Mouse (Mus musculus) cerebellum, postnatal 36 days (tissue): ENCODE data around the gene Lsg1.

Experiments used
- DNase-seq, 2 experiments: peaks; one replicate each; pipeline ENCODE4 v3.0.0; 2021 to 2022; ENCODE audit warnings: mixed read lengths in 2 of 2

Gene Lsg1

GRCm38 (mm10) chr16:30549966-30550747 is 37.2 kb downstream of the Lsg1 start:
- DNase-seq = peak; percentile 73 to 74

GRCm38 (mm10) chr16:30549516-30549915 is 37.9 kb downstream of the Lsg1 start:
- no peak for DNase-seq

DNA sequence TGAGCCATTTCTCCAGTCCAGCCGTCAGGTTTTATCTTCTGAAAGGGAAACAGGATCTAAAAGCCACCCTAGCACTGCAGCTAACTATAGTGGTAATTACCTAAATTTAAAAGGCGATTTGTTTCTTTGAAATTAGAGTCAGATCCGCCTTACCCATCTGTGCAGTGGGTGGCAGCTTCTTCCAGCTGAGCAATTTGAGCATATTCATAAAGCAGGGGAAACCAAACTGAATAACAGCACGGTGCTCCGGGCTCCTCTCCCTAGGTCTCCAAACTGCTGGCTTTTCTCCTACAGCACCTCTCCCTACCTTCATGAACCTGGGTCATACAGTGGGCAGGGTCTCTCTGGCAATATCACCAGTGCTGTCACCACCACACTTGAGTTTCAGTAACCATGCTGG is 39.1 kb downstream of the Lsg1 start:
- no peak for DNase-seq

DNA sequence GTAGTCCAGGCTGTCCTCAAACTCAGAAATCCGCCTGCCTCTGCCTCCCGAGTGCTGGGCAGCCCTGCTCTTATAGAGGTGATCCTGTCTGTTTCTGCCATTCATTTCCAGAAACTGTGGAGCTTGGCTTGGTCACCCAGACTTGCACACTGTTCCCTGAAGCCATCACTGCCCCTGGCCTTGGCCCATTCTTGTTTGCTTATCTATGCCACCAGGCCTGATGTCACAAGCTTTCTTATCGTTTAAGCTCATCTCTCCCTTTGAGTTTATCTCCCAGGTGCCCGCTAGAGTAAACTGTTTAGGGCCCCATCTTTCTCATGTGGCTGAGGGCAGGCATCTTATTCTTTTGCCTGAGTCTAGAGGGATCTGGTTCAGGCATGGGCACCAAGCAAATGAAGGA is 42.7 kb downstream of the Lsg1 start:
- no peak for DNase-seq

DNA sequence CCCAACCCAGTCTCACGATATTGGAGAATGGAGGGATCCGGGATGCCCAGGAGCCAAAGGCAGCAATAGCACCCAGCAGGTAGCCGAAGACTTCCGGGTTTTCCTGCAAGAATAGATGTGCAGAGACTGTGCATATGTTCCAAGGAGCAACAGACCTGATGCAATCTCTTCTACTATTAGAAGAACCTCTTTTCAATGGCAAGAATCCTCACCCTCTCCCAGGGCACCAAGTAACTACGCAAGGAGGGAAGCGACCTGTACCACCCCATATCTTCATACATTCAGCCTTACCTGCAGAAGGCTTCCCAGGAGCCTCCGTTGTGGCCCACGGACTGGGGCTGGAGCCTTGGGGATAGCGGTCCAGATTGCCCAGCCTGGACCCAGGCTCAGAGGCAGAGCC is 44.0 kb downstream of the Lsg1 start:
- no peak for DNase-seq

- no peak for DNase-seq
Observed at GRCm38 (mm10) chr16:30542826-30543225, 44.6 kb downstream of the Lsg1 start.

DNA sequence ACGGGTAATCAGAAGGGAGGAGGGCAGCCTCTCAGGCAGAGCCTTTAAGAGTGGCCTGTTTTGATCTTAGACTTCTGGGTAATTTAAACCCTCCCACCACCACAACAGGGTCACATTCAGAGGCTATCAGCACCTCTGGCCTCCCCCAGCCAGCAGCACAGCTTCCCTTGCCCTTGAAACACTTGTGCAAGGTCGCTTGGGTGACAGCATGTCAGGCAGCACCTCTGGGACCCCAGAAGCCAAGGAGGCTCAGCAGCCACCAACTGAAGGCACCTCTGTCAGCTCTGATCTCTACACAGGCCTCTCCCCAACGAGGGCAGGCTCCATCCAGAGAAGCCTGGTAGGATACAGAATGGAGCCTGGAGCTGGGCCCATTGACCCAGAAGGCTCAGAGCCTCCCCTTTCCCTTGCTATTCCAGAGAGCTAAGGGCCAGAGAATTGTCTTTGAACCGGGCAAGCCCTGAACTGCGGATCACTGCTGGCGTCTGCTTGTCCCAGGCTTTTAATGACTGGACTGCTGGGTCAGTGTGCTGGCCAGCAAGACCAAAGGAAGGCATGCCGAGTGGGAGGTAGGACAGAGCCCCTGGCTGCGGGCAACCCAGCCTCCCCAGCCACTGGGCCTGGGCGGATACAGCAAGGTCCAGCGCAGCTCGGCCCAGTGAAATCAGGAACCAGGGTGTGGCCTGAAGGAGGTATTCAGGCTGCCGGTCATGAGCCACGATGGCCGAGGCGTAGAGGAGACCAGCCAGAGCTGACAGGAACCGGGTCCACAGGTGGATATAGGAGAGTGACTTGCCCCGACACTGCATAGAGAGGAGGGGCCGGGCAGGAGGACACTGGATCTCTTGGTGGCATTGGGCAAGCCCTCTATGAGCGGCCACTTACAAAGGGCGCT is 47.0 kb downstream of the Lsg1 start:
- no peak for DNase-seq

DNA sequence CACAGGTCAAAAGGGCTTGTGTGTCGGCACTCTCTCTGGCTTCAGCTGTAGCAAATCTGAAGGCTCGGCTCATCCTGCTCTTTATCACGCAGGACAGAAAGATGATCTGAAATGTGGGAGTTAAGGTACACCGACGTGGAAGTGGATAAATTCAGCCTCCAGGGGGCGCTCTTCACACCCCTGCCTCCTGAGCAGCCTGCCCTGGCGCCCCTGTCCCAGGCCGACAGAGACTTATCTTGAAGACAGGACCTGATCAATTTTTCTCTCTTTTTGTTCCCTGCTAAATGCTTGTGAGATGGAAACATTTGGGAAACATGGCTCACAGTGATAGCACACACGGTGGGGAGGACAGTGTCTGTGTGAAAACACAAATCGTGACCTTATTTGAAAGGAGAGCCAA is 48.0 kb downstream of the Lsg1 start:
- DNase-seq = peak; percentile 27 to 33

- no peak for DNase-seq
Observed at GRCm38 (mm10) chr16:30535075-30535474, 52.3 kb downstream of the Lsg1 start.

DNA sequence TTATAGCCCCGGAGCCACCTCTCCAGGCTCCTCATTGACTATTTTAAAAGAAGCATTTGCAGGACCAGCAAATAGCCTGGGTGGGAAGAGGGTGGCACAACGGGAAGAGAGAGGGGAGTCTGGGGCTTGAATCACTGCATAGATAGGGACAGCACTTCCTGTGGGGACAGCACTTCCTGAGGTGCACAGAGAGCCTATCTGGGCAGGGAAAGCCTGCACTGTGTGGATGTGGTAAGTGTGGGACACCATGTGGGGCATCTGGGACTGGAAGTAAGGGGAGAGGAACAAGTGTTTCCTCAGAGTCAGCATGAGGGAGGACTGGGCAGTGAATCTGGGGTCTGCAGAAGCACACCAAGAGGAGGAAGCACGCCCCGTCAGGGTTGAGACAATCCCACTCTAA is 53.8 kb downstream of the Lsg1 start:
- no peak for DNase-seq

DNA sequence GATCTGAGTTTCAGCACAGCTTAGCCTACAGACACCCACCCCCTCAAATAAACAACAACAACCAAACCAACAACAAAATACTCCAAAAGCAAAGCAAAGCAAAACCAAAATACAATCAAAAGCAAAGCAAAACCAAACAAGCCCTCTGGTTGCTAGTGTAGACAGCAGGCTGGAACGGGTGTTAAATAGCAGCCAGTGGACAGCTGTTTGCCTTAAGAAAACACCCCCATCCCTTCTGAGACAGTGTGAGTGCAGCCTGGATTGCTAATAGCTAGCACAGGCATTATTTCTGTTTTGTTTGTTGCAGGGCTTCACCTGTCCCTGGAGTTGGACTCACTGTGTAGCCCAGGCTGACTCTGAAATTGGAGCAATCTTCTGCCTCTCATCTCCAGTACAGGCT is 54.5 kb downstream of the Lsg1 start:
- DNase-seq = no peak

- DNase-seq = peak; percentile 30 to 40
Observed at GRCm38 (mm10) chr16:30531761-30532406, 55.5 kb downstream of the Lsg1 start.

GRCm38 (mm10) chr16:30530815-30531214 is 56.6 kb downstream of the Lsg1 start:
- DNase-seq = peak in 1 of 2 experiments; percentile 23

DNA sequence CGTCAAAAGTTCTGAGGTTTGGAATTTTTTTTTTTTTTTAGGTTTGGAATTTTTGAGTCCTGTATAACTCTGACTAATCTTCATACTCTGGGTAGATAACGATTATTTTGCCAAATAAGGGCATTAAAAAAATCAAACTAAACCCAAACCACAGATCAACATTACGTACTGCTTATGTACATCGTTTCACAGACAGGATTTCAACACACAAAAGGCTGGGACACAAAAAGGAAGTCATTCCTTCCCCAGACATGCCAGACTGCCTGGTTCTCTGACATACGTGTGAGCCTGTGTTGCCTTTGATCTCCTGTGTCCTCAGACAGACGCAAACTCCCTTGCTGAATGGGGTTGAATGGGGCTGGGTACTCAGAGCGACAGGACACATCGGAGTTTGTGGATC is 59.0 kb downstream of the Lsg1 start:
- DNase-seq = no peak

DNA sequence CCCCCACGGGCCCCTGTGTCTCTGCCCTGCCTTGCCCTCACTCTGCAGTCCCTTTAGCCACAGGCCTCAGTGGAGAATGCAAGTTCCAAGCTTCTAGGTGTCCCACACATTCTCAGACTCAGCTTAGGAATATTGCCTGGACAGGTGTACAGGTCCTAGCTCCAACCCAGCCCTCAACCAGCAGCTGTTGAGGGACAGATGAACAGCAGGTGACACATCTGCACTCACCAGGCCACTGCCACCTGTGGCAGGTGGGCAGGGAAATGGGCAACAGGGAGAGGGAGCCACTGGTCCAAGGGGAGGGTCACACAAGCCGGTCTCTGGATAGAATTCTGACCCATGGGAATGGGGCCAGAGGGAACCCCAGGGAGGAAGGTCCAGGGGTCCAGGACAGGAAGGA is 59.5 kb downstream of the Lsg1 start:
- no peak for DNase-seq

DNA sequence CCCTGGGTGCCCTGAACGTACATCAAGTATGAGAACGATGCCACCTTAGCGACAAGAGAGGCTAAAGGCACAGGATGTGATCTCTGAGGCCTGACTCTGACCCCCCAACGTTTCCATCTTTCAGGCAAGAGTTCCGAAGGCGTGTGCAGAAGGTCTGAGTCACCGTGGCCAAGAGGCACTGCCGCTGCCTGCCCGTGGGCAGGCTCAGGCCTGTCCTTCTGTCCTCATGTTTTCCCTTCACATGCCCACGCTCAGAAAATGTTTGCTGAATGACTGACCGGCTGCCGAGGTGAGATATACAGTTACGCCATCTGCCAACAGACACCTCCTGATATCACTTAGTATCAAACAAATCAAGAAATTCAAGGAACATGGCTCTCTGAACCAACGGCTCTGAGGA is 61.6 kb downstream of the Lsg1 start:
- no peak for DNase-seq

- no peak for DNase-seq
Observed at GRCm38 (mm10) chr16:30524481-30524880, 62.9 kb downstream of the Lsg1 start.

DNA sequence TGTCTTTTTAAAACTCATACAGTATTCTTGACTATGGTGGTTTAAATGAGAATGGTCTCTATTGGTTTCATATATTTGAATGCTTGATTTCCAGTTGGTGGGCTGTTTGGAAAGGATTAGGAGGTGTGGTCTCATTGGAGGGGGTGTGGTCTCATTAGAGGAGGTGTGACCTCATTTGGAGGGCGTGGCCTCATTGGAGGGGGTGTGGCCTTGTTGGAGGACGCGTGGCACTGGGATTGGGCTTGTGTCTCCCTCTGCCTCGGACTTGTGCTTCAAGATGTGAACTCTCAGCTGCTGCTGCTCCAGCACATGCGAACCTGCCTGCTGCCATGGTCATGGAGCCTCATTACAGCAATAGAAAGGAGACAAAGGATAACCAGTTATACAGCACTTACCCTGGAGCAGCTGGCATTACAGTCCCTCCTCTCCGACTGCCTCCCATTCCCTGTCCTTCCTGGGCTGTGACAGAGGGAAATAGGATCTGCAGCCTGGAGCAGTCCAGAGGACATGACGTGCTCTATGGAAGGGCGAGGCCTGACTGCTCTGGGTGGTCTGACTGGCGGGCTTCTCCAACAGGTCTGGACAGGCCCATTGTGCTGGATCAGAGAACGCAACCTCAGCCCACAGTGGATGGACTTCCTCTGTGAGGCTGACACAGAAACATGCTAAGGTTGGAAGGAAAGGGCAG is 65.0 kb downstream of the Lsg1 start:
- DNase-seq = no peak

- no peak for DNase-seq
Observed at GRCm38 (mm10) chr16:30521147-30521546, 66.2 kb downstream of the Lsg1 start.

- peak; percentile 67 to 76 for DNase-seq
Observed at GRCm38 (mm10) chr16:30520361-30520823, 67.0 kb downstream of the Lsg1 start.

GRCm38 (mm10) chr16:30518635-30519034 is 68.8 kb downstream of the Lsg1 start:
- no peak for DNase-seq

DNA sequence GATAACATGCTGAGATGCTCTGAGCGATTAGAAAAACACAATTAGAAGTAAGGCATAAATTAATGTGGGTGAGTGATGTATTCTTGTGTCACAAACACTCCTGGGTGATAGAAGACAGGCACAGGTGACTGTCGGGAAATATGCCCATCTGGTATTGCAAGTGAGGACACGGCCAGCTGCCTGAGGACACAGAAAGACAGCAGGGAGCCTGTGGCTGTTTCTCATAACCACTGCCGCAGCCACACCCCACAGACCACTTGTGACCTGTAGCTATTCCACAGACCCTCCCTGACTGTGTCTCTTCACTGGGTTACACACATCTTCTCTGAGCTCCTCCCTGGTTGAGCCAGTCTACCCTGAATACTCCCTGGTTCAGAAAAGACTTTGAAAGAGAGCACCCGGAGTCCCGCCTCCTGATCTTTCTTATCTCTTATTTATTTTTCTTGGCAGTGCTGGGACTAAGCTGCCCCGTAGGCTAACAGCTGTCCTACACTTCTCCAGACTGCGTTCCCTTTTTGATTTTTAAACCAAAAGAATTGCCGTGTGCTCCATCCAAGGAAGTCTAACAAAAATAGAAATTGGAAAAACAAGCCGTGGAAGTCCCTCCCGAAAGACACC is 69.6 kb downstream of the Lsg1 start:
- no peak for DNase-seq
